Mouse (Mus musculus) heart, adult 18-20 months (tissue): ENCODE measurements around the gene Kcnc1. TPM values are rescaled to one million over a fixed set of nuclear protein-coding genes. Genes with fewer than 3 reads are reported as not detected.

ENCODE experiments used
- DNase-seq, 2 experiments: peaks; one replicate each; pipeline ENCODE4 v3.0.0; 2021 to 2022; ENCODE audit warnings: mixed read lengths in 1 of 2
- total RNA-seq, 2 experiments: library from RNA; stranded (reverse); gene quantifications; 2 replicates each; pipeline ENCODE4 v1.2.3; 2021

Gene Kcnc1
- total RNA-seq, 2 experiments from 2014 or later = 0.41 to 0.45 TPM

DNA sequence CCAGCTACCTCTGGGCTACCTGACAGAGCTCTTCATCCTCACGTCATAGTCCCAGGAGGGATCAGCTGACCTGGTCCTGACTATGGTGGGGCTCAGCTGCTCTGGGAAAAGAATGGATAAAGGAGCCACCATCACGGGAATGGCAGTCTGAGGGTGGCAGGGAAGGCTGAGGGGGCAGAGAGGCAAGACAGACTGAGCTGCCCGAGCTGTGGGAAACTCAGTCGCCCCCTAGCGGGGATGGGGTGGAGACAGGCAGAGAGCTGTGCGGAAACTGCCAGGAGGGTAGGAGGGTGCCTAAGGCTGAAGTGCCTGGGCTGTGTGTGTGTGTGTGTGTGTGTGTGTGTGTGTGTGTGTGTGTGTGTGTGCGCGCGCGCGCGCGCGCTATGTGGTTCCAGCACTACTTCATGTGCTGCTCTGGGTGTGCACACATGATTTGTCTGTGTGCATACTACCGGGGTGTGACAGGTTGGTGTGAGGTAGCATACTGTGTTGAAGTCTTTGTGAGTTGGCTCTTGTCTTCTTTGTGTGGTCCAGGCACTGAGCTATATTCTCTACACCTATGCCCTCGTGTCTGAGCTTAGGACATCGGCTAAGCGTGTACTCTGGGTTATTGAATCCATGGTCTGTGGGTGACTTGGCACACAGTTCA, 26.6 kb downstream of the Kcnc1 start:
- DNase-seq = peak; percentile 22 to 60

DNA sequence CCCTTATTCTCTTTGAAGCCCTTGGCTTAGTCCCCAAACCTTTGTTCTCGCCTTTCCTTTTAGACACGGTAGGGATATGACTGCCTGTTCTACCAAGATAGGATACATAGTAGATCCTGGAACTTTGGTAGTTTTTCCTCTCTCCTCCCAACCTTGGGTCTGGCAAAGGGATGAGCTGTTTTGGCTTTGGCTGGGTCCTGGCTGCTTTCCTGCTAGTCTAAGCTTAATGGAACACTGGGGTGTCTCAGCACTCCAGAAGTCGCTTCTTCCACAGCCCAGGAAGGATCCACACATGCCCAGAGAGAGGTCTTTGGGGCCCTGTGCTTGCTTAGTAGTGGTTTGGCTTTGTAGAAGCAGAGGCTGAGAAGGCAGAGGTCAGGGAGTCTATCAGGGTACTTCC, 27.7 kb downstream of the Kcnc1 start:
- DNase-seq = no peak

DNA sequence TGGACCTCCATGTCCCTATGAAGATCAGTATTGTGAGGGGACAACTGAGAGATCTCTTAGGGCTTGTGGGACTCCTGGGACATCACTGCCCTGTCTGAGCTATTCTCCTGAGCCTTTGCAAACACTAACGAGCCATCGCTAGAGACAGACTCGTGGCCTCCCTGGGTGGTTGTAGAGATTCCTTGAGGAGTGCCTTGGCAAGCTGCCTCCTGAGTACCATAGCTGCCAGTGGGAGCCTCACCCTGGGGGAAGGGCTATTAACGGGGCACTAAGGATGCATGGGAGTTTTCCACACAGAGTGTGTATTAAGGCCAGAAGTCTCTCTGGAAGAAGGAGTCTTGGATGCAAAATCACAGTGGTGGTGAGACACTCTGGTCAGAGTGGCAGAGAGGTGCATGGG, 28.7 kb downstream of the Kcnc1 start:
- DNase-seq = no peak

DNA sequence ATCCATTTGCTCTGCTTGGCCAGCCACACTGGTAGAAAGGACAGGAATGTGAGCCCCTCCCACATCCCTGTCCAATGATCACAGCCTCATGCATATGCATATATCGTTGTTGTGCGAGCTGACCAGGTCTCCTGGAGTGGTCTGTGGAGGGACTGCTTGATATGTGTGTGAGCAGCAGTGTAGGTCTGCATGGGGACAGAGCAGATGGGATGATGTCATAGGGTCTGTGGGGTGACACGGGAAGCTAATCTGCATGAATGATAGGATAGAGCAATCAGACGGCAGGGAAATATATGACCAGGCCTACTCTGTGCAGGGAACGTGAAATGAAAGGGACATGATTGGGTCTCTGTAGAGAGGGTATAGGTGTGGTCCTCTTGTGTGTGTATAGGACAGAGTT, 37.6 kb downstream of the Kcnc1 start:
- no peak for DNase-seq

DNA sequence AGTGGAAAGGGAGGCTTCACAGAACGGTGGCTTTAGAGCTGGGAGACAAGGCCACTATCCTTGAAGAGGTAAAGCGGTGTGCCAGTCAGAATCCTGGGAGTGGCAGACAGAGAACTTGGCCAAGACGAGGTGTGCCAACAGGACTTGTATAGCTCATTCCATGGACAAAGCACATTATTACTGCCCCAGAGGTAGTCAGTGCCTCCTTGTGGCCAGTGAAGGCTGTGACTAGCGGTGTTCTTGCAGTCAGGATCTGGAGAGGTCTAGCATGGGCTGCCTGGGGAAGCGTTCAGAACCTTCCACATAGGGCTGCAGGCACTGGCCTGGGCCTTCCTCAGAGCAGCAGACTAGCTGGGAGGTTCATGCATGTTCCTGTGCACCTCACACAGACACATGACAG, 39.5 kb downstream of the Kcnc1 start:
- no peak for DNase-seq

DNA sequence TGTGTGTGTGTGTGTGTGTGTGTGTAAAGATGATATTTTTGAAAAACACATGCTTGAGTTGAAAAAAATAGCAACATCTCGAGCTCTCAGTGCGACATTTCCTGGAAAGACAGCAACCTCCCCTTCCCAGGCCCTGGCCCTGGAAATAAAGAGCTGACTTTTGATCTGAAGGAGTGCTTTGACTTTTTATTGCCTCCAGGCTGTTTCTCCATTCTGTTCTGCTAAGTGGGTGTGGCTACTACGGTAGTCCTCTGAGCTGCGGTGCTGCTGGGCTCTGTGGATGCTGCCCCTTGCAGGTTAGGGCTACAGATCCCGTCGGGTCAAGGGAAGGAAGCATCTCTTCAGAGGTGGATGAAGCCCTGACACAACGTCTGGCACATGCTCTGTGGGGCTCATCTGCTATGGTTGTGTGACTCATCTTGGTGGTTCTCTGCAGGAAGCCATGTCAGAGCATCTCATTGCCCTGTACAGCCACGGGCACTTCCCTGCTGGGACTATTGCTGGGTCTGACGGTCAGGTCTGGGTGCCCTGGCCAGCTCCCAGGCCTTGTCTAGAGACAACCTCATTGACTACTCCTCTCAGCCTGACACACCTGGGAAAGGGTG, 42.3 kb downstream of the Kcnc1 start:
- no peak for DNase-seq

DNA sequence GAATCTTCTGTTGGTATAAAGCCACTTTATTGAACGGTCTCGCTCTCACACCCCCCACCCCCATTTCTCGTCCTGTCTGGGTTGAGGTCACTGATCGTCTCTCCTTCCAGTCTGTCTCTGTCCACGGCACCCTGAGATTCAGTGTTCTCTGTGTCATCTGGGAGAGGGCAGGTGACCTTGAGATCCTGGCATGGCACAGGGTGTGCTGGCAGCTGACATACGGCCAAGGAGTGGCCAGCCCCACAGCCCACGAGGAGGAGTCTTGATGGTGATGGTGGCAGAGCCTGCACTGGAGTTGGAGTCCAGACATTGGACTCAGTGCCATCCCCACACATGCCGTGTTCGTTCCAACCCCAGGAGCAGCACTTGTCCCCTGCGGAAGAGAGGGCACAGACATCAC, 46.9 kb downstream of the Kcnc1 start:
- peak; percentile 25 to 28 for DNase-seq

DNA sequence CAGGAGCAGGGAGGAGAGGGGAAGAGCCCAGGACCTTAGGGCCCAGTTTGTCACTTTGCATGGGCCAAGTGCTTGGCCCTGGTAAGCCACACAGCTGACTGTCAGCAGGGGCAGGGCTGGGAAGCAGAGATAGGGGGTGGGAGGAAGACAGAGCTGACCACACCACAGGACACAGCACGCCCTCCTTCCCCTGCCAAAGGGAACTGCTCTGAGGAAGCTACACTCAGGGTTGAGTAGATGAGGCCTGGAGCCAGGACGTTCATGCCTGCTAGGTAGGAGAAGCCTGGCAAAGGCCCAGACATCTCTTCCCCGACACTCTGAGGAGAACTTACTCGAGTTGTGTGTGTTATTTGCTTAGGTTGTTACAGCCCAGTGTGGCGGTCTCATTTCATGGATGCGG, 49.6 kb downstream of the Kcnc1 start:
- DNase-seq = peak; percentile 36 to 45

DNA sequence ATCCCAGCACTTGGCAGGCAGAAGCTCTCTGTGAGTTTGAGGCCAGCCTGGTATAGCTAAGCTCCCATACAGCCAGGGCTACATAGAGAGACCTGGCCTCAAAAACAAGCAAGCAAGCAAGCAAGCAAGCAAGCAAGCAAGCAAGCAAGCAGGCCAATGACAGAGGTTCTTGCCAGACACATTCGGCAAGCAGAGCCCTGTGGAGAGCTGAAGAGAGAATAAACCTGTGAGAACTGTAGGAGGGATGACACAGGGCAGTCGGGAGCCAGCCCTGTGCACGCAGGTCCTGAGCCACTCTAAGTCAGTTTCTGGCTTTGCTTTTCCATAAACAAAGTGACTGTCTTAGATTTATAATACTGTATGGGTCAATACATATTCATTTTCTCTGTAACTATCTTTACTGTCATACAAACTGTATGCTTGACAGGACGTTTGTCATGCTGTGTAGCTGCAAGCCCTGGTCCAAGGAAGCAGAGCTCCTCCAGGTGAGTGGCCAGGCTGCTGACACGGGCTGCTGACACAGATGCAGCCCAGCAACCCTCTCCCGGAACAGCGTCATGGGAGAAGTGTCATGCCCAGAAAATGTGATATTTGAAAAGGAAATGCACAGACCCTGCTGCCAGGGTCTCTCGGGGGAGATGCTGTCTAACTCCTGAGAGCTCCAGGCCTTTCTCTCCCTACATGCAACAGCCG, 51.3 kb downstream of the Kcnc1 start:
- DNase-seq = no peak

DNA sequence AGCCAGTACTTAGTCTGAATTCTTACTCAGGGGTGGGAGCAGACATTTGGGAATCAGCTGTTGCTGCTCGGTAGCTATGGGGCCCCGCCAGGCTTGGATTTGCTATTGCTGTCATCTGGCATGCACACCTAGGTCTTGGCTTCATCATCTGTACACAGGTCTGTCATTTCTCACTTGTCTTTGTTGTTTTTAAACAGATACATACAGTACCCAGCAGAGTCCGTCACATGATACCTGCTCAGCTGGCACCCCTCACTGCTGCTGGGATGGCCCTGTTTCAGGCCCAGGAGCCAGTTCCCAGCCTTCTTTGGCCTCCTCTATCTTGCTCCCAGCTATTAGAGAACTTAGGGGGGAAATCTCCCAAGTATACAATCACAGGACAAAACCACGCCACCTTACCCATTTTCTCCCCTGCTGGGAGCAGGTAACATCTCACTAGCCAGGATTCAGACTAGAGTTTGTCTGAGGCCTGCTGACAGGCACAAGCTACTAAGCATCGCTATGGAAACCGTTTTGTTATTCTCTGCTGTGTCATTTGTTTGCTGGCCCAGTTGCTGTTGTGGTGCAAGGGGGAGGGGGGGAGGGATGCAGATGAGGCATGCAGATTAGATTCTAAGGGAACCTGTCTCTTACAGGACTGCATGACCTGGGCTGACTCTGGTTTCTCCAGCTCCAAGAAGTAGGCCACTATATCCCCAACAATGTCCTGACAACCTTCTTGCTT, 52.8 kb downstream of the Kcnc1 start:
- DNase-seq = peak; percentile 53 to 63

DNA sequence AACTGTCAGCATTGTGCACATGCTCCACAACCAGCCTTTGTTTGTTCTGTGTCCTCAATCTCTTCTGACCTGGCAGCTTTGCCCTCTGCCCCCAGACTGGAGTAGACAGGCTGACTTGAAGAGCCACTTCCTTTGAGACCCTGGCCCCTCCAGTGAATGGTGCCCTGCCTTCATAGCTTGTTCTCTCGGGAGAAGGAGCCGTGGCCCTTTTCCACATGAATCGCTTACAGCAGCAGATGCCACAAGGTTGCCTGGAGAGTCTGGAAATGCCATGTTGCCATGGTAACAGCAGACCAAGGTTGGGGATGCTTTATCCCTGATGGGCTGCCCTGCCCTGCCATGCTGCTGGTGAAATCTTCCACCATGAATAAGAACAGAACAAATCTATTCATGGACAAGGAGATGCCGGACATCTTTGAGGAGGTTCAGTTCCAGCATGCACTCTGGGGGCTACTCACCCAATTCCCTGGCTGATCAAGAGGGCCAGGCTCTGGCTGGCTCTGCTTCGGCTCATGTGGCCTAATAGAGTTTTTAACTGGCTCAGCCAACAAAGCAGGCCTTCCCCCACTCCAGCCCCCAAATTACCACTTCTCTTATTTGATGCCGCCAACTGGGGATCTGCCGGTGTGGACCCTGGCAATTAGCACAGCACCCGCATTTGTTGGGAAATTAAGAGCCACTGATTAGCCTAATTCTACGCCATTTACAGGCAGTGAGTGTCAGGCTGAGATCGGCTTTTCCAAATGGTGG, 57.8 kb downstream of the Kcnc1 start:
- no peak for DNase-seq

DNA sequence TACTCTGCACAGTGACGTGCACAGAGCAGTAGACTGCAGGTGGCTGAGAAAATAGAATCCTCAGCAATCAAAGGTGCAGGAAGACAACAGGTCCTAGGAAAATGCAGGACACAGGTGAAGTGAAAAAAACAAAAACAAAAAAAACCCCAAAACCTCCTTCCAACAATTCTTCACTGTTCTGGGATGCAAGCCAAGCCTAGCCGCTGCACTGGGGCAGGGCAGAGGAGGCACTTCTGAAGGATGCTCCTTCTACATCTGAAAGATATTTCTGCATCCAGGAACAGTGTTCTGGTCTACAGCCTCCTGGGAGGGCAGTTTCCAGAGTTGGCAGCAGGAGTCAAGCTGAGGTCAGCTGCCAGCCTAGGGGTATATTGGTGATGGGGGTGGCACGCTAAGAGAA, 61.6 kb downstream of the Kcnc1 start:
- DNase-seq = no peak

DNA sequence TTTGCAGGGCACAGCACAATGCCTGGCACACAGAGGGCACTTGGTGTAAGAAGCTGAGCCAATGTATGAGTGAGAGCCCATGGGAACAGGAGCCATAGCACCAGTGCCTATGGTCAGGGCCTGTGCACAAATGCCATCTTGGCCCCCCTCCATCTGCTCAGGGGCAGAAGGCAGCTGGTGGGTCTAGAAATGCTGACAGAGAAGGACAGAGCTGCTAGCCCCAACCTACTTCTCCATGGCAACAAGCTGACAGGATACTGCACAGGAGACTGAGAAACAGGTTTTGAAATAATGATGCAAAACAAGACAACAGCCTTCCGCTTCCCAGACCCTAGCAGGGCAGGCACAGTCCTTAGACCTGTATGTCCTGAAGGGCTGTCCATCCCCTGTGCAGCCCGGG, 62.9 kb downstream of the Kcnc1 start:
- no peak for DNase-seq

DNA sequence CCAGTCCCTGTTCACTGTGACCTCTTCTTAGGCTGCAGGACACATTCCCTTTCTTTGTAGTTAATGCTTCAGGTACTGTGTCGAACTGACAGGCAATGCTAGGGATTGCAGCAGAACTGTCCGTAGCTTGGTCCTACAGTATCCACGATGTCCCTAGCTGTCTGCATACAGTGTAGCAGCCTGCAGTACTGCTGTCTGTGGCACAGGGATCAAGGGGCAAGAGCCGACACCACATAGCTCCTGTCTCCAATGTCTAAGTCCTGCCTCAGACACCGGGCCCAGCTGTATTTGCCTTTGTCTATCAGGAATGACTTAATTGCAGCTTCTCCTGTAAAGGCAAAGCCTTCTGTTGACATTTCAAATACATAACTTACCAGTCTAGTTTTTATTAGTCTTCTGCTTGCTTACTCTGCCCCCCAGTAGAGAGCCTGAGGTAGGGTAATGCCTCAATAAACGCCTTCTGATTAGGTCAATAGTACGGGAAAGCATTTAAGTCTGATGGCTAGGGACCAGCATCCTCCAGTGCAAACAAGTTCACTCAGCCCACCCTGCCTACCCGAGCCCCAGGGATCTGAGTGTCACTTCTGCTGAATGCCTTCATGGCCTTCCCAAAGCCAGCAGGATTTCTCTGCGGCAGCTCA, 63.4 kb downstream of the Kcnc1 start:
- no peak for DNase-seq

DNA sequence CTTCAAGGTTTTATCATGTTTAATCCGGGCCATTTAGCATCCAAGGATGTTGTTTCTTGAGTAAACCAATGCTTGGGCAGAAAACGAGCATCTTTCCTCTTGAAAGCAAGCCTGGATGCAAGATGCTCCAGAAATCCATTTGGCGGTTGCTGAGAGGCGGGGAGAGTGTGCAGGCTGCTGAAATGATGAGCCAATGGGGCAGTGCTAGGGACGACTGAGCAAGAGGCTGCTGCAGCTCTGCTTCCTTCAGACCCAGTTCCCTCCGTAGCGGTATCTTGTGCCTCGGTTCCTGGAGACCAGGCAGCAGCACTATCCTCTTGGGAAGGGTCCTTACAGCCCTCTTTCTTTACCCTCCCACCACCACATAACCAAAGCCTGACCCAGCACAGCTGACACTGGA, 66.0 kb downstream of the Kcnc1 start:
- DNase-seq = no peak

DNA sequence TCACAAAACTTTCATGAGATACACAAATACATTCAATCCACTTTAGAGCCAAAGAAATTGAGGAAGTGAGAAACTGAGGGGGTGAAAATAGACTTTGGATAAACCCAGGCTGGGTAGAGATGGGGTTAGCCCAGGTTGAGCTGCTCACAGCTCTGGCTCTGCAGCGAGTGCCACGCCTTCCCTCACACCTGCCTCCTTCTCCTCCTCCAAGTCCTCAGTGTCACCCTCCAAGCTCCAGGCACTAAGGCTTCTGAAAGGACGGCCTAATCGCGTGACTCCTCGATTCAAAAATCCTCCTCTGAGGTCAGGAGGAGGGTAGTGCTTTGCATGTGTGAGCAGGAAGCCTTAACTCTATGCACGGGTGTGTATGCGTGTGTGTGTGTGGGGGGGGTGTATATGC, 66.8 kb downstream of the Kcnc1 start:
- no peak for DNase-seq

DNA sequence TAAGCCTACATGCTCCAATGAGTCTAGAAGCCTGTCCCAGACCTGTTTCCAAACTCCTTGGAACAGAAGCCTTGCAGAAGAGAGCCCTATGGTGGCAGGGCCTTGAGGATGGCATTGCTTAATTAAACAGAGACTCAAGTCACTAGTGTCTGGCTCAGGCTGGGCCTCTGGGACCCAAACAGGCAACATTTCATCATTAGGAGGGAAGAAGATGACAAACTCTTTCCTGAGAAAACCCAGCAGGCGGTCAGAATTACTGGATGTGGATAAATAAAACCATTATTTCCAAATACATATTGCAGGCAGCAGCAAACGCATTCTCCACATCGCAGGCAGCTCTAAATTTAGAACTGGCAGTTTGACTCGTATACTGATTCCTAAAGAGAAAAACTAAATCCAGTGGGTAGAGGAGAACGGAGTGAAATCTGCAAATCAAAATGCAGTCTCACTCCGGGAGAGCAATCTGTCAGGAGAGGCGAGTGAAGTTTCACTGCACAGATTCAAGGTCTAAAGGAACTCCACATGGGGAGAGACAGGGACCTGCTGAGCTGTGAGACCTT, 70.2 kb downstream of the Kcnc1 start:
- no peak for DNase-seq

DNA sequence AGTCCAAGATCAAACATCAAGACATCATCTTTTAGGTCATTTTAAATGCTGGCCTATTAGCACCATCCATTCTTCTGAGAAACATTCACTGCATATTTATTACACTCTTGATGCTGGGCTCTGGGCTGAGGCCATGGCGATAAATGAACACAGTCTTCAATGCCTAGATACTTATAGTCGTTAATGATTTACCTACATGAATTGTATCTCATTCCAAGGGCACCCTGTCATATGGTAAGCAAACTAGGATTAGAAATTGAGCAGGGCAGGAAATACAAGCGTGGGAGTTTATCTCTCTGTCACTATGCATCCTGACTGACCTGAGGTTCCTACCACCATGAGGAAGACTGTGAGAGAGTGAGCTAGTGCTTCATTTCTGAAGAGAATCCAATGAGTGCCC, 73.2 kb downstream of the Kcnc1 start:
- no peak for DNase-seq

DNA sequence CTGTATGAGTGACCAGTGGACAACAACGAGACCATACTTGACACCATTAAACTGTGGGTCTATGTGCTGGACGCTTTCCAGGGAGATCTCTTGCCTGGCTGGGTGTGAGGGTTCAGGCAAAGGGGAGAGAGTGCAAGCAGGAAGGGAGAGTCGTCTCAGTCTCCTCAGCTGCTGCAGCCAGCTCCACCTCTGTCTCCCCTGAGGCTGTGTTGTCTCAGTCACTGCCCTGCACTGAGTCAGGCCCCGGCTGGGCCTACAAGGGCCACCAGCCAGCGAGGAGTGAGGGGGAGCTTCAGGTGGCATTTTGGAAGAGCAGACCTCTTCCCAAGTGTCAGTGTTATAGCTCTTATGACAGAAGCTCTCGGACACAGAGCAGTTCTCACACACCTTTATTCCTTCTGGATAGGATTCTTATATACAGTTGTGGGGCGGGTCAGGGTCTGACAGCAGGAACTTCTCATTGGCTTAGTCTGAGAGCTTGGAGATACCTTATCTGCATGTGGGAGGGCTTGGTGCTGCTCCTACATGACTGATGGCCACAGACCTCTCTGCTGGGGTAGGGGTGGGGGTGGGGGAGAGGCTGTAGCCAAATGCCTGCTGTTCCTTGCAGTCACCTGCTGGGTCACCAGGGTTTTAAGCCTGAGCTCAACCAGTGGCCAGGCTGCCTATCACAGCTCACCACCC, 74.9 kb downstream of the Kcnc1 start:
- DNase-seq = no peak

DNA sequence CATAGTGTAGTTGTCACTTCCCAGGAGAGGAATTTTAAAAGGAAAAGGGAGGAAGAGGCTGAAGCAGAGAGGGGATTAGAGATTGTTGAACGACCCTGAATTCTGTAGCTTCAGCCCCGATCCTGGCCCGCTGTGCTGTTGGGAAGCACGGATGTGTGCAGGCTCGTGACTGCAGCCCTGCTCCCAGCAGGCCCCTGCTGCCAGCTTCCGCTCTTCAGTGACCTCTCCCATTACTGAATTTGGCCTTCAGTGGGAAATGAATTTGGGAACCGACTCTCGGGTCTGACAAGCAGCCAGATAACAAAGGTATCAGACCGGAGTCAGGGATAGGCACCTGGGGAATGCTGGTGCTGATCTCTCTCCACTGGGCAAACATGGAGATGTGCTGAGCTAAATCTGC, 76.8 kb downstream of the Kcnc1 start:
- DNase-seq = no peak

DNA sequence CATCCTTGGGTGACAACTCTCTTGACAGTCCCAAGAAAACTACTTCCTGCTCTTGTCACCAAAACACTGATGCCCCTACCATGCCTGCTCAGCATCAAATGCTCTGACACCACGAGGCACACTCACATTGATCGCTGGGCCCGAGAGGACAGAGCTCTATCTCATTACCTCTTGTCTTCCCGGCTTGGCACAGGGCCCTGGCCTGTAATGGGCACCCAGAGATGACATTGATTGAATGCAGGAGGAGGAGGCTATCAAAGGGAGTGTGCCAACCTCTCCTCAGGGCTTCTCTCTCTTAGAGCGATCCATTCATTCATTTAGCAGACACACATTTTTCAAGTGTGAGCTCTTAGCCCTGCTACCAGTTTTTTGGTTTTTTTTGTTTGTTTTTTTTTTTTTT, 79.2 kb downstream of the Kcnc1 start:
- DNase-seq = no peak
